Mouse (Mus musculus) activated CD4-positive, CD25-positive, alpha-beta regulatory T cell, adult 4 months (primary cell): Measurements from ENCODE around the gene Tmem140. TPM values are rescaled to one million over a fixed set of nuclear protein-coding genes. Genes with fewer than 3 reads are reported as not detected.

ENCODE experiments used
- ATAC-seq: one replicate; pipeline ENCODE4 v1.8.0; 2017
- polyA plus RNA-seq, 2 experiments: library from polyadenylated mRNA; unstranded; fragments of 100-300 nt; shearing (Covaris generic); gene quantifications; one replicate each; pipeline ENCODE4 v1.2.1; 2017

The Tmem140 gene
- polyA plus RNA-seq, 2 experiments from 2014 or later: 16.8 to 22.6 TPM

GRCm38 (mm10) chr6:34875966-34876834, 13.3 kb downstream of the Tmem140 start:
- no peak for ATAC-seq

- ATAC-seq: no peak
These were observed 13.8 kb downstream of the Tmem140 start for GRCm38 (mm10) chr6:34876835-34877156.

GRCm38 (mm10) chr6:34877509-34878321, 14.8 kb downstream of the Tmem140 start, which contains the start of gene Cyren:
Cyren (minus strand) TSS chr6:34878060.
- peak; percentile 91 for ATAC-seq

DNA sequence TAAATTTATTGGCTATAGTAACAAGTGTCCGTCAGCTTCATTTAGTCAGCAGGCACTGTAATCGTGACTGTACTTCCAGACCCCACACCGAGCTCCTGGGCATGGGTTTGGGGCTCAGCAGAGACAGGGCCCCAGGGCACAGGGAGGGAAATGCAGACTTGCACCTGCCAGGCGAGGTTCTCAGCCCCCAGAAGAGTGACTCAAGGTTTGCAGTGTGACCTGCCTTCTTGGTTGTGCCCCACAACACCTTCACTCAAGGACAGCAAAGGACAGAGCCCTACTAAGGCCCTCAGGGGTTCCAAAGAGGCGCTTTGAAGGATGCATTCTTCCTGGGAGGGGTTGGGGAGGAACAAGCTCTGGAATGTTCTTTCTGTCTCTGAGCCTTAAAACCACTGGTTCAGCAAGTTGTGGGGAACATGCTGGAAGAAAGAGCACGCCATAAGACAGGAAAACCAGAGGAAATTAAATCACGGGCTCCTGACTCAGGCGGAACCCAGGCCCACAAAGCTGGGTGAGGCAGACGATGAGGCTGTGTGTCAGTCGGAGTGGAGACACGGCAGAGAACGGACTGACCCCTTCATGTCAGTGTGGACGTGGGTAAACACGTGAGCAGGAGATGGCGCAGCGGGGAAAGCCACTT, 16.3 kb downstream of the Tmem140 start:
- ATAC-seq: no peak

GRCm38 (mm10) chr6:34879911-34880475, 17.0 kb downstream of the Tmem140 start:
- ATAC-seq: no peak

DNA sequence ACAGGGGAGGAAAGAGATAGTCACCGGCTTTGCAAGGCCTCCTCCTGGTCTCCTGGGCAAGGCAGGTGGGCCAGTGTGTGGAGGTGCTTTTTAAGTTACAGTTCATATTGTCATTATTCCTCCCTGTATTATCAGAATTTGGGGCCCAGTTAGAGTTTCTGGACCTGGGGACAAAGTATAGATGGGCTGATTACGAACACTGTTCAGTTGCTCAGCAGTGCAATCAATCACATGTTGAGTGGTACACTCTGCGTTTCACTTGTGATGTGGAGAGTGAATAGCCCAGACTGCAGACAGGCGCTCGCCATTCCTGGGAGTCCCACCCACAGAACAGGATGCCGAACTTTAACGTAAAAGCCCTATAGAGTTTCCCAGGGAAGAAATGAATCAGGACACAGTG, 21.8 kb downstream of the Tmem140 start:
- no peak for ATAC-seq

GRCm38 (mm10) chr6:34887131-34887850, 24.3 kb downstream of the Tmem140 start:
- no peak for ATAC-seq

DNA sequence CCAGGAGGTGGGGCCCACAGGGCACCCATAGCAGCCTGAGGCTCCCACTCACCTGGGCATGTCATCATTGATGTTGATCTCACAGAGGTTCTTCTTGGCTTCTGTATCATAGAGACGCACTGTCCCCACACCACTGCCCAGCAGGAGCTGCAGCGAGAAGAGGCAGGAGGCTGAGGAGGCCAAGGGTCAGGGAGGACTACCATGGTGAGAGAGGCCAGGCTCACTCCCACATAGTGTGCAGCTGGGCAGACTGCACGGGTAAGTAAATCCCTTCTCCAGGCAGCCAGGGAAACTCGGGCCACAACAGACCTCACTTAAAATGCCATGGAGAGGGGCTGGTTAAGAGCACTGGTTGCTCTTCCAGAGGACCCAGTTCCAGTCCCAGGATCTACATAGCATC, 26.2 kb downstream of the Tmem140 start:
- no peak for ATAC-seq

- ATAC-seq: no peak
These were observed 32.6 kb downstream of the Tmem140 start for GRCm38 (mm10) chr6:34895569-34895968.

- ATAC-seq: no peak
These were observed 33.3 kb downstream of the Tmem140 start for GRCm38 (mm10) chr6:34896168-34896780.

DNA sequence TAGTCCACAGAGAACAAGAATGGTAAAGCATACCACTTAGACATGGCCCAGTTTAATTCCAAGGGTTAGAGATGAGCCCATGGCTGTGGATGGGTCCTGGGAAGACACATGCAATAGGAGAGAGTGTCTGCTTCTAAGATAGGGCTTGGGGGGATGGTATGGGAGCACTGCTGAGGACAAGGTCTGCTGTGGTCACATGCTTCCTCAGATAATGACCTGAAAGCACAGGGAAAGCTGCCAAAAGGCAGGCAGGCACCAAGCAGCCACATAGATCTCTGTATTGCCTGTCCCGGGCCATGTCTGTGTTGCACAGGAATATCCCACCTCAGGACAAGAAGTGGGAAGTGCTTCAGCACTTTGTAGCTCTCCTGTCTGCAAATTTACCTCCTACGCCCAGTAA, 36.2 kb downstream of the Tmem140 start:
- no peak for ATAC-seq

- ATAC-seq: no peak
These were observed 38.0 kb downstream of the Tmem140 start for GRCm38 (mm10) chr6:34900990-34901389.

DNA sequence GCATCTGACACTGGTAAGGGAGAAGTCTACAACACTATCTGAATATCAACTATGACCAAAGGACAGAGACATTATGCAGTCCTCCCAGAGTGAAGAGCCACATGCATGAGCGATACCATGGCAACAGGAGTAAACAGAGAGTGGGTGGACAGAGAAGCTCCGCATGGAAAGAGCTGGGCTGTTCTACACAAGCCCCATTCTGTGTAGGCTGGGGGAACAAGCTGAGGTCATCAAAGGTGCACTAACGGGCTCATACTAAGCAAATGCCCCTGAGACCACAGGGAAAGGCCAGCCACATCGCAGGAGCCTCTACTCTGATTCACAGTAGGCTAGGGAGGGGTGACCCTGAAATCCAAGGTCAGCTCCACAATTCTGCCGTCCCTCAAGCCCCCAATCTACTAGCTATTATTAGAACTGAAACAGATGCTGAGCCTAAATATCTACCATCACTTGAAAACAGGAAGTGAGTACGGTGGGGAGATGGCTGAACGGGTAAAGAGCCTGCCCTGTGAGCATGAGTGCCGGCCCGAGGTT, 39.0 kb downstream of the Tmem140 start:
- ATAC-seq: peak; percentile 70

DNA sequence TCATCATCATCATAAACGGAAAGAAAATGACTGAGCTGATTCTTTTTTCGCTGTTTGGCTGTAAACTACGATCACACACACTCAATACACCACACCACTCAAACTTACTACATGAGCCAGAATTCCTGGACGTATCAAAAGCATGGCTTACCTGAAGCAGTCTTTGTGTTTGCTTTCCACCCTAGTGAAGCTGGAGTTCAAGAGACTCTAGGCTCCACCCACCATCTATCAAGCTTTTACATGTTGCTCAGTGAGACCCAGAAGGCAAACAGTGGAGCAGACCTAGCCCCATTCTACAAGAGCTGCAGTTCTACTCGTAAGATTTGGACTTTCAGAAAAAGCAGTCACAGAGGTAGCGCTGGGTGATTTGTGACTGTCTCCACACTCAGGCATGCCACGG, 39.6 kb downstream of the Tmem140 start:
- ATAC-seq: no peak

DNA sequence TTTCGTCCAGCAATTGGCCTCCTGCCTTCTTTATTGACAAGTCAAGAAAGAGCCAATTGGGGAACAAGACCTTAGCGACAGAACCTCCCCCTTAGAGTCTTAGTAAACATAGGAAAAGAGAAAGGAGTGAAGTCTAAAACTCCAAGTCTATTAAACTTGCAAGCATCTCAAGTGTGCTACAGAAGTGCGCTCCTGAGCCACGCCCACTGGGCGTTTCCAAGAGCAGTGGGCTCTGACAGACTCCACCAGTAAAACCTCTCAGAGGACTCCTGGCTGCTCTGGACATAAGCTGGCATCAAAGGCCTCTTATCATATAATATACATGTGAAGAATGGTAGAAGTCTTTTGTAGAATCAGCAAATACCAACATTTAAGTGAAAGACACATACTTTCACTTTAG, 40.5 kb downstream of the Tmem140 start:
- no peak for ATAC-seq

GRCm38 (mm10) chr6:34903851-34904250, 40.9 kb downstream of the Tmem140 start:
- no peak for ATAC-seq

GRCm38 (mm10) chr6:34904361-34904760, 41.4 kb downstream of the Tmem140 start:
- ATAC-seq: no peak

DNA sequence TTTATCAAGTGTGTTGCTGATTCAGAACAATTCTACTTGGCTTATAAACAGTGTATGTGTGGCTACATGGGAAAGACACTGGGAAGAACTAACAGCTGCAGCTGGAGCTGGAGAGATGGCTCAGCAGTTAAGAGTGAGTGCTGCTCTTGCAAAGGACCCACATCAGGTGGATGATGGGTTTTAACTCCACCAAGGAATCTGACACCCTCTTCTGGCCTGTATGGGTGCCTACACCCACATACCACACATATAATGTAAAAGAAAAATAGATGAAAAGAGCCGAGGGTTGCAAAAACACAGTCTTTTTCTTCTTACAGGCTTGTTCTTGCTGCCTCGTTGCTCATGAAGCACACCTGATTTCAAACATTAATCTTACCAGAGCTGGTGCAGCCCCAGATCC, 43.2 kb downstream of the Tmem140 start:
- no peak for ATAC-seq

- ATAC-seq: no peak
These were observed 43.7 kb downstream of the Tmem140 start for GRCm38 (mm10) chr6:34906661-34907060.

GRCm38 (mm10) chr6:34907121-34907614, 44.2 kb downstream of the Tmem140 start:
- ATAC-seq: no peak

GRCm38 (mm10) chr6:34907696-34908260, 44.8 kb downstream of the Tmem140 start:
- ATAC-seq: no peak
